Mouse (Mus musculus) hindbrain, embryonic 10.5 days (tissue): ENCODE results near the gene Cep70. TPM values are rescaled to one million over a fixed set of nuclear protein-coding genes. Genes with fewer than 3 reads are reported as not detected.

ENCODE experiments used
- DNase-seq: peaks from one replicate; pipeline ENCODE4 v3.0.0-alpha.2; 2017; ENCODE audit warnings: low spot score
- H3K27ac ChIP-seq: fragments of 300-500 bp; sonication (generic); 2 replicates; pipeline ENCODE4 v1.5.1; 2016; ENCODE audit warnings: mild to moderate bottlenecking, moderate library complexity
- H3K27me3 ChIP-seq: fragments of 300-500 bp; sonication (generic); 2 replicates; pipeline ENCODE4 v1.6.1; 2016; ENCODE audit warnings: mild to moderate bottlenecking; ENCODE audit not compliant: poor library complexity, insufficient read depth, severe bottlenecking
- H3K36me3 ChIP-seq: fragments of 300-500 bp; sonication (generic); 2 replicates; pipeline ENCODE4 v1.6.1; 2016; ENCODE audit warnings: mild to moderate bottlenecking, moderate library complexity
- H3K4me1 ChIP-seq: fragments of 300-500 bp; sonication (generic); replicated peaks from 2 replicates; pipeline ENCODE4 v1.6.1; 2016; ENCODE audit warnings: mild to moderate bottlenecking
- H3K4me3 ChIP-seq: fragments of 300-500 bp; sonication (generic); 2 replicates; pipeline ENCODE4 v1.5.1; 2016; ENCODE audit warnings: mild to moderate bottlenecking, moderate library complexity
- H3K9me3 ChIP-seq: fragments of 300-500 bp; sonication (generic); 2 replicates; pipeline ENCODE4 v1.6.1; 2016; ENCODE audit warnings: mild to moderate bottlenecking, moderate library complexity
- WGBS: fragments of 180-500 bp; shearing (Covaris S2); methylation state at CpG from one replicate; pipeline ENCODE4 v1.1.7; 2016; 5-methylcytosine and 5-hydroxymethylcytosine counted together
- polyA plus RNA-seq: library from polyadenylated mRNA; unstranded; fragments of >200 nt; fragmentation: Nextera tagmentation; extraction: Ambion mirVana; gene quantifications from 2 replicates; pipeline ENCODE4 v1.2.1, GENCODE M21; 2016

Gene Cep70
- polyA plus RNA-seq, 1 experiment from 2014 or later = 34.4 TPM

GRCm38 (mm10) chr9:99242533-99243189 lies 506 bp upstream of the Cep70 start:
- WGBS = 10% methylated on average over 17 of the region's 17 CpGs
- peak; percentile 2 for DNase-seq
- Histone ChIP-seq H3K36me3 (peaks cover 11% of the 10 kb centered on the region; the same call in 1 of the 2 replicates), H3K4me1 (peaks cover 17% of the 10 kb centered on the region; the same call in 1 of the 2 replicates), H3K27ac (peak overlapping the region; percentile 95), H3K9me3 (no peaks in the 10 kb centered on the region), H3K4me3 (peak overlapping the region; percentile 93), H3K27me3 (no peaks in the 10 kb centered on the region)

- WGBS = 2% methylated on average over 10 of the region's 10 CpGs
- DNase-seq = no peak
- peak overlapping the region; percentile 95 for H3K27ac ChIP-seq
Measured at GRCm38 (mm10) chr9:99243895-99244293, 727 bp downstream of the Cep70 start.

GRCm38 (mm10) chr9:99248304-99248703 lies 5.1 kb downstream of the Cep70 start:
- WGBS = 57% methylated on average over 8 of the region's 8 CpGs
- H3K9me3 ChIP-seq = no peaks in the 10 kb centered on the region
- peaks cover 29% of the 10 kb centered on the region for H3K36me3 ChIP-seq
- no peak overlapping the region for H3K4me3 ChIP-seq
- DNase-seq = no peak
- H3K4me1 ChIP-seq = peaks cover 7% of the 10 kb centered on the region; the same call in 1 of the 2 replicates
- H3K27me3 ChIP-seq = no peaks in the 10 kb centered on the region
- H3K27ac ChIP-seq = no peak overlapping the region

More at GRCm38 (mm10) chr9:99243895-99244293, 727 bp downstream of the Cep70 start:
- Histone ChIP-seq H3K4me3 (peak overlapping the region; percentile 93), H3K9me3 (no peaks in the 10 kb centered on the region), H3K27me3 (no peaks in the 10 kb centered on the region), H3K4me1 (peaks cover 17% of the 10 kb centered on the region; the same call in 1 of the 2 replicates), H3K36me3 (peaks cover 19% of the 10 kb centered on the region; the same call in 1 of the 2 replicates)

- H3K27me3 ChIP-seq = no peaks in the 10 kb centered on the region
- H3K4me1 ChIP-seq = peaks cover 4% of the 10 kb centered on the region; the same call in 1 of the 2 replicates
- H3K27ac ChIP-seq = no peak overlapping the region
- H3K36me3 ChIP-seq = peaks cover 32% of the 10 kb centered on the region
- no peak for DNase-seq
- no peak overlapping the region for H3K4me3 ChIP-seq
- 93% methylated on average over 4 of the region's 4 CpGs for WGBS
- no peaks in the 10 kb centered on the region for H3K9me3 ChIP-seq
Measured at GRCm38 (mm10) chr9:99248906-99249305, 5.7 kb downstream of the Cep70 start.

- Histone ChIP-seq H3K27ac (no peak overlapping the region), H3K36me3 (peaks cover 63% of the 10 kb centered on the region), H3K9me3 (no peaks in the 10 kb centered on the region), H3K4me3 (no peak overlapping the region), H3K4me1 (no peaks in the 10 kb centered on the region), H3K27me3 (no peaks in the 10 kb centered on the region)
- WGBS = 94% methylated on average over 10 of the region's 10 CpGs
- DNase-seq = no peak
Measured at GRCm38 (mm10) chr9:99253861-99254260, 10.7 kb downstream of the Cep70 start.

- H3K36me3 ChIP-seq = peaks cover 69% of the 10 kb centered on the region
- WGBS = 93% methylated on average over 1 of the region's 1 CpGs
- H3K4me1 ChIP-seq = no peaks in the 10 kb centered on the region
- DNase-seq = no peak
- no peak overlapping the region for H3K4me3 ChIP-seq
- no peaks in the 10 kb centered on the region for H3K9me3 ChIP-seq
- no peak overlapping the region for H3K27ac ChIP-seq
- H3K27me3 ChIP-seq = no peaks in the 10 kb centered on the region
Measured at GRCm38 (mm10) chr9:99256206-99256605, 13.0 kb downstream of the Cep70 start.

GRCm38 (mm10) chr9:99256821-99257220 lies 13.7 kb downstream of the Cep70 start:
- Histone ChIP-seq H3K27me3 (no peaks in the 10 kb centered on the region), H3K4me3 (no peak overlapping the region), H3K4me1 (no peaks in the 10 kb centered on the region), H3K36me3 (peaks cover 69% of the 10 kb centered on the region), H3K9me3 (no peaks in the 10 kb centered on the region), H3K27ac (no peak overlapping the region)
- DNase-seq = no peak
- 94% methylated on average over 3 of the region's 3 CpGs for WGBS

- Histone ChIP-seq H3K27me3 (no peaks in the 10 kb centered on the region), H3K4me1 (no peaks in the 10 kb centered on the region), H3K4me3 (no peak overlapping the region), H3K9me3 (no peaks in the 10 kb centered on the region), H3K36me3 (peaks cover 87% of the 10 kb centered on the region), H3K27ac (no peak overlapping the region)
- 80% methylated on average over 5 of the region's 5 CpGs for WGBS
- no peak for DNase-seq
Measured at GRCm38 (mm10) chr9:99258891-99259290, 15.7 kb downstream of the Cep70 start.

GRCm38 (mm10) chr9:99304296-99304695 lies 61.1 kb downstream of the Cep70 start:
- no peaks in the 10 kb centered on the region for H3K9me3 ChIP-seq
- H3K4me3 ChIP-seq = no peak overlapping the region
- H3K27me3 ChIP-seq = no peaks in the 10 kb centered on the region
- DNase-seq = no peak
- no peaks in the 10 kb centered on the region for H3K4me1 ChIP-seq
- H3K36me3 ChIP-seq = peaks cover 50% of the 10 kb centered on the region
- 89% methylated on average over 5 of the region's 5 CpGs for WGBS
- H3K27ac ChIP-seq = no peak overlapping the region

- Histone ChIP-seq H3K9me3 (no peaks in the 10 kb centered on the region), H3K27me3 (no peaks in the 10 kb centered on the region), H3K27ac (no peak overlapping the region), H3K4me3 (no peak overlapping the region), H3K4me1 (no peaks in the 10 kb centered on the region), H3K36me3 (peaks cover 49% of the 10 kb centered on the region)
- WGBS = 90% methylated on average over 6 of the region's 6 CpGs
- DNase-seq = no peak
Measured at GRCm38 (mm10) chr9:99306226-99306625, 63.1 kb downstream of the Cep70 start.

GRCm38 (mm10) chr9:99319343-99319951 lies 76.3 kb downstream of the Cep70 start:
- H3K27me3 ChIP-seq = no peaks in the 10 kb centered on the region
- no peak for DNase-seq
- H3K4me1 ChIP-seq = peaks cover 6% of the 10 kb centered on the region; the same call in 1 of the 2 replicates
- no peaks in the 10 kb centered on the region for H3K9me3 ChIP-seq
- H3K4me3 ChIP-seq = no peak overlapping the region
- 67% methylated on average over 8 of the region's 8 CpGs for WGBS
- H3K36me3 ChIP-seq = no peaks in the 10 kb centered on the region
- no peak overlapping the region for H3K27ac ChIP-seq

- no peak for DNase-seq
- Histone ChIP-seq H3K9me3 (no peaks in the 10 kb centered on the region), H3K36me3 (no peaks in the 10 kb centered on the region), H3K4me3 (no peak overlapping the region), H3K27me3 (no peaks in the 10 kb centered on the region), H3K4me1 (peaks cover 6% of the 10 kb centered on the region; the same call in 1 of the 2 replicates), H3K27ac (no peak overlapping the region)
- WGBS = 80% methylated on average over 8 of the region's 8 CpGs
Measured at GRCm38 (mm10) chr9:99320006-99320405, 76.8 kb downstream of the Cep70 start.

- H3K36me3 ChIP-seq = no peaks in the 10 kb centered on the region
- peaks cover 11% of the 10 kb centered on the region; the same call in 1 of the 2 replicates for H3K4me1 ChIP-seq
- H3K27ac ChIP-seq = no peak overlapping the region
- no peak for DNase-seq
- H3K4me3 ChIP-seq = no peak overlapping the region
- H3K9me3 ChIP-seq = no peaks in the 10 kb centered on the region
- H3K27me3 ChIP-seq = no peaks in the 10 kb centered on the region
- WGBS = 93% methylated on average over 7 of the region's 7 CpGs
Measured at GRCm38 (mm10) chr9:99325208-99325929, 82.2 kb downstream of the Cep70 start.
